ENCODE assay signal across 8 mouse cellular contexts in the genomic region with DNA sequence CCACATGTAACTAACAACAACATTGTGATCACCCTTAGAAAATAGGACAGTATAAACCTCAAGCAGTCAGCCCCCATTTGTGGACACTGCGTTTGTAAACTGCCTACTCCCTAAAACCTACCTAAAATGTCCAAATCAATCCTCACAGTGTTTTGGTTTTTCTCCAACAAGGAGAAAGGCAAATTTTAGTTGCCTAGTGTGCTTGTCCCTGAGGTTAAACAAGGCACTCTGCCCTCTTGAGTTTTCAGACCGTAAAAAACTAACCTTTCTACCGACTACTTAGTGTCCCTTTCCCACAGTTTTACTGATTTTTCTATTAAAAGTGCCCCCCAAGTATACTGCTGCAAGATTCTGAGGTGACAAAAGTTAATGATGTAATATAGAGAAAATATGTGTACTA. TPM values are rescaled to one million over a fixed set of nuclear protein-coding genes. Genes with fewer than 3 reads are reported as not detected.
A peak's percentile ranks its signal among the peaks of the same experiment; 100 is the strongest.
DNase-seq lines count a peak whose midpoint lies in the region; ATAC-seq and TF ChIP-seq lines count a peak whose summit lies in the region.

No protein-coding gene starts in this region.

- TF ChIP-seq CTCF in gastrocnemius, adult 2 months (IDR thresholded peaks at IDR 0.05) = no peak

- H3K27me3 ChIP-seq in megakaryocyte, embryonic 14.5 days (replicated peaks) = peaks cover 9% of the 10 kb centered on the region
- no peaks in the 10 kb centered on the region for H3K27me3 ChIP-seq in liver, embryonic 11.5 days (replicated peaks; ENCODE audit: control insufficient read depth, insufficient read depth, low read length)
- H3K27me3 ChIP-seq in stomach, embryonic 16.5 days (ENCODE audit: control insufficient read depth, insufficient read depth, low read length) = no peaks in the 10 kb centered on the region

- DNase-seq in gastrocnemius, adult 2 months = no peak
- no peak for DNase-seq in gastrocnemius, adult 8-10 months (ENCODE audit: low spot score in 2 of 2)
- DNase-seq in liver, embryonic 11.5 days (ENCODE audit: low spot score) = no peak
- DNase-seq in urinary bladder, postnatal 10 days (ENCODE audit: low spot score) = no peak
- no peak for DNase-seq in adrenal gland, postnatal 36 days

- peak overlapping the region; percentile 98; the same call in 1 of the 2 replicates for H3K27ac ChIP-seq in gastrocnemius, adult 2 months
- no peak overlapping the region for H3K27ac ChIP-seq in liver, embryonic 11.5 days (ENCODE audit: low read depth, low read length)
- no peak overlapping the region for H3K27ac ChIP-seq in stomach, embryonic 16.5 days (ENCODE audit: low read length)

- WGBS in liver, embryonic 11.5 days = 80% methylated on average over 3 of the region's 3 CpGs
- 86% methylated on average over 3 of the region's 3 CpGs for WGBS in stomach, embryonic 16.5 days

- no peak overlapping the region for H3K9ac ChIP-seq in liver, embryonic 11.5 days (ENCODE audit: low read depth, low read length)
- H3K9ac ChIP-seq in stomach, embryonic 16.5 days (ENCODE audit: low read length) = no peak overlapping the region

- peak overlapping the region; percentile 92 for H3K4me3 ChIP-seq in gastrocnemius, adult 2 months
- H3K4me3 ChIP-seq in megakaryocyte, embryonic 14.5 days (replicated peaks) = peak overlapping the region; percentile 97
- H3K4me3 ChIP-seq in liver, embryonic 11.5 days (ENCODE audit: low read depth, low read length) = peak overlapping the region; percentile 82; the same call in 1 of the 2 replicates
- H3K4me3 ChIP-seq in stomach, embryonic 16.5 days (replicated peaks; ENCODE audit: low read length) = no peak overlapping the region

- intact Hi-C loops in gastrocnemius, adult 2 months (cut with DNase I) = no loop called here

- H3K9me3 ChIP-seq in megakaryocyte, embryonic 14.5 days = no peaks in the 10 kb centered on the region
- no peaks in the 10 kb centered on the region for H3K9me3 ChIP-seq in liver, embryonic 11.5 days (ENCODE audit: control insufficient read depth, low read length)
- H3K9me3 ChIP-seq in stomach, embryonic 16.5 days (replicated peaks; ENCODE audit: control insufficient read depth, low read length) = no peaks in the 10 kb centered on the region

- H3K4me1 ChIP-seq in megakaryocyte, embryonic 14.5 days = peaks cover 55% of the 10 kb centered on the region
- peaks cover 12% of the 10 kb centered on the region for H3K4me1 ChIP-seq in liver, embryonic 11.5 days (replicated peaks; ENCODE audit: control insufficient read depth, insufficient read depth, low read length)
- H3K4me1 ChIP-seq in stomach, embryonic 16.5 days (ENCODE audit: control insufficient read depth, insufficient read depth, low read length) = peaks cover 11% of the 10 kb centered on the region

- peak overlapping the region; percentile 96 for H3K4me2 ChIP-seq in liver, embryonic 11.5 days
- peak overlapping the region; percentile 66 for H3K4me2 ChIP-seq in stomach, embryonic 16.5 days (ENCODE audit: low read depth, low read length)

- no peak for ATAC-seq in megakaryocyte, adult 5-6 weeks (ENCODE audit: poor library complexity, severe bottlenecking)
- ATAC-seq in liver, embryonic 11.5 days (replicated peaks; ENCODE audit: low FRiP score) = no peak
- ATAC-seq in stomach, embryonic 16.5 days (ENCODE audit: insufficient read depth, low FRiP score) = no peak

- H3K36me3 ChIP-seq in megakaryocyte, embryonic 14.5 days (replicated peaks; ENCODE audit: low read length) = peaks cover 9% of the 10 kb centered on the region
- no peaks in the 10 kb centered on the region for H3K36me3 ChIP-seq in liver, embryonic 11.5 days (ENCODE audit: control insufficient read depth, insufficient read depth, low read length)
- no peaks in the 10 kb centered on the region for H3K36me3 ChIP-seq in stomach, embryonic 16.5 days (ENCODE audit: control insufficient read depth, insufficient read depth, low read length)

RNA-seq across cellular contexts. Expression of a gene that starts 2.4 kb away (rescaled TPM):
- total RNA-seq in gastrocnemius, adult 2 months (2021) = 10 to 100 TPM; 29.3 to 29.8 TPM
- total RNA-seq in gastrocnemius, adult 8-10 months (2022) = 10 to 100 TPM; 28.5 to 38.6 (median 28.8) TPM
- 1.6 and 1.7 TPM in 2 replicates for polyA plus RNA-seq in megakaryocyte, embryonic 14.5 days (2012; ENCODE audit: insufficient read depth, low replicate concordance)
- total RNA-seq in megakaryocyte, adult 5-6 weeks (2015) = 24.1 and 31.6 TPM in 2 replicates
- 28.3 and 31.6 TPM in 2 replicates for total RNA-seq in megakaryocyte, adult 5-6 weeks (2017)
- polyA plus RNA-seq in liver, embryonic 11.5 days (2014; fragmentation: Nextera tagmentation; extraction: Ambion mirVana) = 32.1 and 34.1 TPM in 2 replicates
- polyA plus RNA-seq in stomach, embryonic 16.5 days (2015; fragmentation: Nextera tagmentation; extraction: Ambion mirVana) = 29.9 and 30.8 TPM in 2 replicates
- total RNA-seq in adrenal gland, postnatal 36 days (2021) = 10 to 100 TPM; 44.0 to 54.1 TPM

RNA-seq across cellular contexts. Expression of a gene that starts 15.7 kb away (rescaled TPM):
- 10 to 100 TPM; 18.3 to 19.7 TPM for total RNA-seq in gastrocnemius, adult 2 months (2021)
- 10 to 100 TPM; 16.5 to 18.5 (median 17.4) TPM for total RNA-seq in gastrocnemius, adult 8-10 months (2022)
- polyA plus RNA-seq in megakaryocyte, embryonic 14.5 days (2012; ENCODE audit: insufficient read depth, low replicate concordance) = 2.8 and 5.9 TPM in 2 replicates
- 6.8 and 7.1 TPM in 2 replicates for total RNA-seq in megakaryocyte, adult 5-6 weeks (2015)
- total RNA-seq in megakaryocyte, adult 5-6 weeks (2017) = 10.0 and 15.6 TPM in 2 replicates
- 10.0 and 11.1 TPM in 2 replicates for polyA plus RNA-seq in liver, embryonic 11.5 days (2014; fragmentation: Nextera tagmentation; extraction: Ambion mirVana)
- polyA plus RNA-seq in stomach, embryonic 16.5 days (2015; fragmentation: Nextera tagmentation; extraction: Ambion mirVana) = 12.6 and 12.7 TPM in 2 replicates
- 10 to 100 TPM; 27.8 to 31.0 TPM for total RNA-seq in adrenal gland, postnatal 36 days (2021)

RNA-seq across cellular contexts. Expression of a gene that starts 51.8 kb away (rescaled TPM):
- total RNA-seq in gastrocnemius, adult 2 months (2021) = under 1 TPM; 0.20 to 0.66 TPM
- total RNA-seq in gastrocnemius, adult 8-10 months (2022) = under 1 TPM; 0.35 to 0.94 (median 0.68) TPM
- polyA plus RNA-seq in megakaryocyte, embryonic 14.5 days (2012; ENCODE audit: insufficient read depth, low replicate concordance) = 0.07 and 3.4 TPM in 2 replicates
- not detected in 2 replicates for total RNA-seq in megakaryocyte, adult 5-6 weeks (2015)
- 0.07 TPM in 1 of 2 replicates, not detected in the other for total RNA-seq in megakaryocyte, adult 5-6 weeks (2017)
- polyA plus RNA-seq in liver, embryonic 11.5 days (2014; fragmentation: Nextera tagmentation; extraction: Ambion mirVana) = 12.8 and 14.2 TPM in 2 replicates
- polyA plus RNA-seq in stomach, embryonic 16.5 days (2015; fragmentation: Nextera tagmentation; extraction: Ambion mirVana) = 15.0 and 19.2 TPM in 2 replicates
- under 1 TPM; 0.10 to 0.20 TPM for total RNA-seq in adrenal gland, postnatal 36 days (2021)
